Mouse (Mus musculus) hindbrain, embryonic 15.5 days (tissue): ENCODE results near the gene Pds5a. TPM values are rescaled to one million over a fixed set of nuclear protein-coding genes. Genes with fewer than 3 reads are reported as not detected.
"Not testable (repeated sequence)": the region's sequence is repeated elsewhere in the genome, so short reads cannot be mapped to it uniquely, and the experiment has no call there.

ENCODE experiments used
- ATAC-seq: fragments of 200-750 bp; cut with Nextera tagmentation; 2 replicates; pipeline ENCODE4 v1.8.0; 2017; ENCODE audit warnings: low read depth, moderate number of reproducible peaks, moderate TSS enrichment; ENCODE audit not compliant: low FRiP score
- H3K27ac ChIP-seq: fragments of 300-500 bp; sonication (generic); replicated peaks from 2 replicates; pipeline ENCODE4 v1.5.1; 2015; ENCODE audit warnings: mild to moderate bottlenecking, inconsistent platforms
- H3K27me3 ChIP-seq: fragments of 300-500 bp; sonication (generic); 2 replicates; pipeline ENCODE4 v1.6.1; 2015; ENCODE audit warnings: control low read depth, inconsistent platforms
- H3K36me3 ChIP-seq: fragments of 300-500 bp; sonication (generic); 2 replicates; pipeline ENCODE4 v1.6.1; 2015; ENCODE audit warnings: control low read depth, inconsistent platforms
- H3K4me1 ChIP-seq: fragments of 300-500 bp; sonication (generic); replicated peaks from 2 replicates; pipeline ENCODE4 v1.6.1; 2015; ENCODE audit warnings: control low read depth, inconsistent platforms
- H3K4me2 ChIP-seq: fragments of 300-500 bp; sonication (generic); 2 replicates; pipeline ENCODE4 v1.6.1; 2015; ENCODE audit warnings: moderate library complexity, mild to moderate bottlenecking, inconsistent platforms
- H3K4me3 ChIP-seq: fragments of 300-500 bp; sonication (generic); 2 replicates; pipeline ENCODE4 v1.5.1; 2015; ENCODE audit warnings: mild to moderate bottlenecking, inconsistent platforms
- H3K9ac ChIP-seq: fragments of 300-500 bp; sonication (generic); 2 replicates; pipeline ENCODE4 v1.6.1; 2015; ENCODE audit warnings: inconsistent platforms
- H3K9me3 ChIP-seq: fragments of 300-500 bp; sonication (generic); 2 replicates; pipeline ENCODE4 v1.6.1; 2016; ENCODE audit warnings: control low read depth, inconsistent platforms
- WGBS: fragments of 180-500 bp; shearing (Covaris S2); methylation state at CpG from one replicate; pipeline ENCODE4 v1.1.7; 2015; 5-methylcytosine and 5-hydroxymethylcytosine counted together
- polyA plus RNA-seq: library from polyadenylated mRNA; unstranded; fragments of >200 nt; fragmentation: Nextera tagmentation; extraction: Ambion mirVana; gene quantifications from 2 replicates; pipeline ENCODE4 v1.2.1, GENCODE M21; 2015

Pds5a gene
- polyA plus RNA-seq: 39.3 and 47.0 TPM in 2 replicates

DNA sequence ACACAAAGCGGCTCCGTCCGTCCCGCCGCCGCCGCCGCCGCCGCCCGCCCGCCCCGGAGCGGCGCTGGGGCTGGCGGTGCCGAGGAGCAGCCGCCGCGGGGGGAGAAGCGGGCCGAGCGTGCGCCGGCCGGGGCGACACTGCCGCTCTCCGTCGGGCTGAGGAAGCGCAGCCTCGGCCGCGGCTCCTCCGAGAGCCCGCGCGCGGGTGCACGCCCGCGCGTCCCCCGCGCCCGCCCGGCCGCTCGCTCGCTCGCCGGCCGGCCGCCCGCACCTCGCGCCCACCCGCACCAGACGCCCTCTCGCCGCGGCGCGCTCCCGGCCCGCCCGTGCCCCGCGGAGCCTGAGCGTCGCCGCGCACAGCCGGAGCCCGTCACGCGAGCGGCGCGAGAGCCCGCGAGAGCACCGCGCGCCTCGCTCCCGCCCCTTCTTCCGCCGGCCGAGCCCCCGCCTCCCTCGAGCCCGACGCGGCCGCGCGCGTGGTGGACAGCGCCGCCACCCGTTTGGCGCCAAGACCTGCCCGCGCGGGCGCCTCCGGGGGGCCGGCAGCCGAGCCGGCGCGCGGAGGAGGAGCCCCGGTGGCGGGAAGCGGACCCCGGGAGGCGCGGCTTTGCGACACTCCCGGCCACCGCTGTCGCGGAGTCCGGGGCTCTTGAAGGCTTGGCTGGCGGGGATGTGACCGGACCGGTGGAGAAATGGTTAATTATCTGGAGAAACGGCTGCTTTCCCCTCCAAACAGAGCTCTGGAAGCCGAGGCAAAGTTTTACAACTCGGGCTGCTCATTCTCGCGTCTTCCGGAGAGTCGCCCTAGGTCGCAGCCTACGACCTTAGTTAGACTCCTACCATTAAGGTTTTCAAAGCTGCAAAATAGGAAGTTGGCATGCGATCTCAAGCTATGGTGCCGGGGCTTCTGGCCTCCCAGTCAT is at the start of gene Pds5a:
TSS of gene Pds5a (minus strand) at position 438 of the 923 bp plus-strand sequence.
- peak within 1 kb of the TSS; percentile 66 for H3K4me2 ChIP-seq
- peak within 1 kb of the TSS; percentile 95 for H3K9ac ChIP-seq
- peak; percentile 95 for ATAC-seq
- H3K4me1 ChIP-seq: peaks cover 25% of the 10 kb centered on the region
- under 1% methylated on average over 70 of the region's 140 CpGs for WGBS
- H3K4me3 ChIP-seq: peak within 1 kb of the TSS; percentile 69
- H3K27ac ChIP-seq: peak within 1 kb of the TSS; percentile 95
- no peaks in the 10 kb centered on the region for H3K27me3 ChIP-seq
- no peaks in the 10 kb centered on the region for H3K36me3 ChIP-seq
- H3K9me3 ChIP-seq: no peaks in the 10 kb centered on the region

DNA sequence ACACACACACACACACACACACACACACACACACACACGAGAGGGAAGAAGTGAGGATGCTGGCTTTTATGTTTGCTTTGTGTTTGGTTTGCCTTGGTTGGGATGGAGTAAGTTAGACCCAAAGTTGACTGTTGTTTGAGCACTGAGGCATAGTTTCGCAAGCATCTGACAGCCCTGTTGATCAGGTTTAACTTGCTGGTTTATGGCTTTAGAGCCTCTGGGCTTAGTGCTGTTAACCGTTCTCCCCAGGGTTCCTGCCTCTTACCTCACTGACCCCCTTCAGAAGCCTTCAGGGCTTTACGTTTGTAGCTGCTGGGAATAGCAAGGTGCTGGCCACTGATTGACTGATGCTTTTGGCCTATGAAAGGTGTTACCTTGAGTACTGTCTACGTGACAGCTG is 48.8 kb upstream of the Pds5a start:
- H3K9me3 ChIP-seq: no peaks in the 10 kb centered on the region
- no peaks in the 10 kb centered on the region for H3K4me1 ChIP-seq
- no peak overlapping the region for H3K27ac ChIP-seq
- no peak overlapping the region for H3K9ac ChIP-seq
- no peak for ATAC-seq
- no peaks in the 10 kb centered on the region for H3K27me3 ChIP-seq
- H3K4me3 ChIP-seq: no peak overlapping the region
- 84% methylated on average over 5 of the region's 5 CpGs for WGBS
- H3K4me2 ChIP-seq: no peak overlapping the region
- H3K36me3 ChIP-seq: no peaks in the 10 kb centered on the region

- Histone ChIP-seq H3K27me3 (no peaks in the 10 kb centered on the region), H3K4me3 (no peak overlapping the region), H3K4me1 (no peaks in the 10 kb centered on the region), H3K36me3 (no peaks in the 10 kb centered on the region), H3K9ac (no peak overlapping the region), H3K27ac (no peak overlapping the region), H3K9me3 (no peaks in the 10 kb centered on the region), H3K4me2 (no peak overlapping the region)
- 95% methylated on average over 3 of the region's 3 CpGs for WGBS
- no peak for ATAC-seq
Measured at GRCm38 (mm10) chr5:65739366-65739765, 41.3 kb upstream of the Pds5a start.

GRCm38 (mm10) chr5:65735601-65736000 is 37.5 kb upstream of the Pds5a start:
- Histone ChIP-seq H3K4me1 (no peaks in the 10 kb centered on the region), H3K4me3 (no peak overlapping the region), H3K9ac (no peak overlapping the region), H3K9me3 (no peaks in the 10 kb centered on the region), H3K27ac (no peak overlapping the region), H3K27me3 (no peaks in the 10 kb centered on the region), H3K36me3 (no peaks in the 10 kb centered on the region), H3K4me2 (no peak overlapping the region)
- 87% methylated on average over 2 of the region's 2 CpGs for WGBS
- no peak for ATAC-seq

DNA sequence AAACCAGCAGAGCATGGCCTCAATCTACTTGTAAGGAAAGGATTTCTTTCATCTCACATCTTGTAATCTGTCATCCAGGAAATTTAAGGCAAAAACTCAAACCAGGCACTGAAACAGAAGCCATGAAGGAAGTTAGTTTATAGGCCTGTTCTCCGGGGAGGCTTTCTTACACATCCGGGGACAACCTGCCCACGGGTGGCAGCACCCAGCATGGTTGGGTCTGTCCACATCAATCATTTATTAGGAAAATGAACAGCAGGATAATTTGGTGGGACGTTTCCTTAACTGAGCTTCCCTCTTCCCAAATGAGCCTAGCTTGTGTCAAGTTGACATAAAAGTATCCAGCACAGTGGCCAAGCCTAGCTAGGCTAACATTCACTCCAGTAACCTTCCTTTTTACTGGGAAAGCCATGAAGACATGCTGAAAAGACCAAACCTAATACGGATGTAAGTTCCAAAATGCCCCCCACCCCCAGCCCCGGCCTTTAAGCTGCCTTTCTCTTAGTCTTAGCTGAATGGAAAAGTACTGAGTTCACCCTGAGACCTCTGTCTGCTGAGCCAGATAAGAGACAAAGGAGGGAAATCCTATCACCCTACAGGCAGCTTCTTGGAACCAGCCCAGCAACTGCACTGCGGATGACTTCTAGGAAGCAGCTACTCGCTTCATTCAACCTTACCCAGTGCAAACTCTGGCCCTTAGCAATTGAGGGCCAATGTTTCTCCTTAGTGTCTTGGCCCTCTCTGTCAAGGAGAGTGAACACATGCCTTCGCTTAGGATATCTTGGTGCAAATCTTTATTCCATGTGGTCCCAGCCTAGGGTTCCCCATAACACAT is 33.3 kb upstream of the Pds5a start:
- H3K27me3 ChIP-seq: no peaks in the 10 kb centered on the region
- ATAC-seq: no peak
- no peak overlapping the region for H3K27ac ChIP-seq
- H3K4me3 ChIP-seq: no peak overlapping the region
- no peak overlapping the region for H3K4me2 ChIP-seq
- 64% methylated on average over 9 of the region's 9 CpGs for WGBS
- no peaks in the 10 kb centered on the region for H3K9me3 ChIP-seq
- no peaks in the 10 kb centered on the region for H3K36me3 ChIP-seq
- no peaks in the 10 kb centered on the region for H3K4me1 ChIP-seq
- no peak overlapping the region for H3K9ac ChIP-seq

DNA sequence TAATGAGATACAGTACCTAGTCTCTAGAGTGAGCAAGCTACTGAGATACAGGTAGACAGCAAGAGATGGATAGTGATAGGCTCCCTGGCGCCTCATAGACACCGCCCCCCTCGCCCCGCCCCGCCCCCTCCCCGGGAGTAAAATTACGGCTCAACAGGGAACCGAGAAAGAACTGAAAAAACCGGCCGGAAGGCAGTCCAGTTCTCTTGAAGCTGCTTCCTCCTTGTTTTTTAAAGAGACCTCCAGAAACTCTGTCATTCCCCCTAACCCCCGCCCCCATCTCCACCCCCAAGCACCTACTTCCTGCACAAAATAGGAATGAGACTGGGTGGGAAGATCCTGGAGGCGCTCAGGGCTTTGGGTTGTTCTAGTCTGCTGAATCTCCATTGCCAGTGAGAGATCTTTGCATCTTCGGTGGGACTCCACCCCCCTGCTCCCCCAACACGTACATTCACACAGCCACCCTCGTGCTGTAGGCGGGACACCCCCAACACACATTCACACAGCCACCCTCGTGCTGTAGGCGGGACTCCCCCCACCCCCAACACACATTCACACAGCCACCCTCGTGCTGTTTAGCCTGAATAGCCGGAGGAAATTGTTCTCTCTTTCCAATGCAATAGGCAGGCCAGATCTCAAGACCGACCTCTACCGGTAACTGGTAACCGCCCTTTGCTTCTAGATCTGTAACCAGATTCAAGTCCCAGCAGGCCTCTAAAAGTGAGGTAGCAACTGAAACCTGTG is 26.4 kb upstream of the Pds5a start:
- H3K36me3 ChIP-seq: no peaks in the 10 kb centered on the region
- H3K27me3 ChIP-seq: no peaks in the 10 kb centered on the region
- 1% methylated on average over 23 of the region's 23 CpGs for WGBS
- peak overlapping the region; percentile 84 for H3K27ac ChIP-seq
- H3K4me1 ChIP-seq: peaks cover 9% of the 10 kb centered on the region
- no peaks in the 10 kb centered on the region for H3K9me3 ChIP-seq
- H3K4me2 ChIP-seq: peak overlapping the region; percentile 76
- ATAC-seq: peak; percentile 88
- peak overlapping the region; percentile 44 for H3K4me3 ChIP-seq
- H3K9ac ChIP-seq: peak overlapping the region; percentile 53

- WGBS: 28% methylated on average over 3 of the region's 3 CpGs
- Histone ChIP-seq H3K4me3 (no peak overlapping the region), H3K36me3 (no peaks in the 10 kb centered on the region), H3K9ac (no peak overlapping the region), H3K9me3 (no peaks in the 10 kb centered on the region), H3K4me1 (no peaks in the 10 kb centered on the region), H3K4me2 (no peak overlapping the region), H3K27me3 (no peaks in the 10 kb centered on the region), H3K27ac (no peak overlapping the region)
- ATAC-seq: no peak
Measured at GRCm38 (mm10) chr5:65718368-65718767, 20.3 kb upstream of the Pds5a start.

DNA sequence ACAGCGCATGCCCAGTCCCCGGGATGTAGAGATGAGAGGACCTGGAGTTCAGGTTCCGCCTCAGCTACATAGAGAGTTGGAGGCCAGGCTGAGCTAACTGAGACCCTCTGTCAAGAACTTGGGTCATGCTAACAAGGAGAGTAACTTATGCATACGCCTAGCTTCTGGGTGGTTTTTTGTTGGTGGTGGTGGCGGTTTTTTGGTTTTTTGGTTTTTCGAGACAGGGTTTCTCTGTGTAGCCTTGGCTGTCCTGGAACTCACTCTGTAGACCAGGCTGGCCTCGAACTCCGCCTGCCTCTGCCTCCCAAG is 19.8 kb upstream of the Pds5a start:
- not testable (repeated sequence) for H3K4me3 ChIP-seq, H3K27me3 ChIP-seq, H3K4me1 ChIP-seq, H3K4me2 ChIP-seq, H3K27ac ChIP-seq, ATAC-seq, H3K9ac ChIP-seq, H3K9me3 ChIP-seq, H3K36me3 ChIP-seq
- 96% methylated on average over 8 of the region's 8 CpGs for WGBS

DNA sequence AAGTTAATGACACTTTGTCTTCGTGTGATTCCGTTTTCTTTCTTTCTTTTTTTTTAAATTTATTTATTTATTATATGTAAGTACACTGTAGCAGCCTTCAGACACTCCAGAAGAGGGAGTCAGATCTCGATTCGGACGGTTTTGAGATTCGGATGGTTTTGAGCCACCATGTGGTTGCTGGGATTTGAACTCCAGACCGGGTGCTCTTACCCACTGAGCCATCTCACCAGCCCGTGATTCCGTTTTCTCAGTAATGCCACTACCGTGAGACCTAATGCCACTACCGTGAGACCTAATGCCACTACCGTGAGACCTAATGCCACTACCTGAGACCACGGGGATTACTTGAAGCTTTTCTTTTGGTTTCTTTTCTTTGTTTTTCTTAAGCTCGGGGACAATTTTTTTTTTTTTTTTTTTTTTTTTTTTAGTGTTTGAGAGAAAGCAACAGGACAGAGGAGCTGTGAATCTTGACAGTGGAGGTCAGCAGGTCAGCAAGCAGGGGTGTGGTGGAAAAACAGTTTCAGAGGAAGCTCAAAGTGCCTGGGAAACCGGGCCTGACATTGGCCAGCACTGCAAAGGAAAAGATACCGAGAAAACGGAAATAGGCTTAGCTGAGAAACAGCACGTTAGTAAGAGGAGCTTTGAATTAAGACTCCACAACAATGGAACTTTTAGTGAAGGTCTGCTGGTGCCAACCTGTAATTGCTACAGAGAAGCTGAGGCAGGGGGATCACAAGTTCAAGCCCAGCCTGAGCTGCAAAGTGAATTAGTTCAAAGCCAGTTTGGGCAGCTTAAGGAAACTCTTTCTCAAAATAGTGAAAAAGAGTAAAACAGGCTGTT is 19.2 kb upstream of the Pds5a start:
- ATAC-seq: no peak
- 87% methylated on average over 18 of the region's 18 CpGs for WGBS
- Histone ChIP-seq H3K27ac (no peak overlapping the region), H3K4me1 (no peaks in the 10 kb centered on the region), H3K36me3 (no peaks in the 10 kb centered on the region), H3K9ac (no peak overlapping the region), H3K4me2 (no peak overlapping the region), H3K4me3 (no peak overlapping the region), H3K27me3 (no peaks in the 10 kb centered on the region), H3K9me3 (no peaks in the 10 kb centered on the region)

DNA sequence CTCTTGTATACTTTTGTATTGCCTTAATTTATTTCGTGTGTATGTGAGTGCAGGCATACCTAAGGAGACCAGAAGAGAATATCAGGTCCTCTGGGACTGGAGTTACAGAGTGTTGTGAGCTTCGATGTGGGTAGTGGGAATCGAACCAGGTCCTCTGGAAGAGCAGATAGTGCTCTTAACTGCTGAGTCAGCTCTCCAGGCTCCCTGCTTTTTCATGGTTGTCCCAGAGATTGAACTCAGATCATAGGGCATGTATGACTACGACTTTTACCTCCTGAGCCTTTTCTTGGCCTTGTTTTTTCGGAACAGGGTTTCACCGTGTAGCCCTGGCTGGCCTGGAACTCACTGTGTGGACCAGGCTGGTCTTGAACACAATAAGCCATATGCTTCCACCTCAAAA is 17.0 kb upstream of the Pds5a start:
- WGBS: 91% methylated on average over 6 of the region's 6 CpGs
- H3K9me3 ChIP-seq: no peaks in the 10 kb centered on the region
- no peak overlapping the region for H3K9ac ChIP-seq
- H3K4me3 ChIP-seq: no peak overlapping the region
- H3K27ac ChIP-seq: no peak overlapping the region
- no peaks in the 10 kb centered on the region for H3K4me1 ChIP-seq
- ATAC-seq: no peak
- H3K4me2 ChIP-seq: no peak overlapping the region
- no peaks in the 10 kb centered on the region for H3K27me3 ChIP-seq
- H3K36me3 ChIP-seq: no peaks in the 10 kb centered on the region

- Histone ChIP-seq H3K36me3 (no peaks in the 10 kb centered on the region), H3K9me3 (no peaks in the 10 kb centered on the region), H3K4me1 (no peaks in the 10 kb centered on the region), H3K9ac (no peak overlapping the region), H3K4me2 (no peak overlapping the region), H3K27me3 (no peaks in the 10 kb centered on the region), H3K27ac (no peak overlapping the region), H3K4me3 (no peak overlapping the region)
- WGBS: 97% methylated on average over 1 of the region's 1 CpGs
- no peak for ATAC-seq
Measured at GRCm38 (mm10) chr5:65711463-65711862, 13.4 kb upstream of the Pds5a start.
